Mouse (Mus musculus): ENCODE data around the gene Pigs.

Pigs gene

GRCm38 (mm10) chr11:78341702-78342101 lies 13.5 kb downstream of the Pigs start:
- no peak for DNase-seq

GRCm38 (mm10) chr11:78343381-78344327 lies 15.4 kb downstream of the Pigs start, which contains the start of gene Unc119:
TSS of gene Unc119 (plus strand) at chr11:78343482.
- peak; percentile 87 to 91 for DNase-seq

GRCm38 (mm10) chr11:78344328-78344889 lies 16.2 kb downstream of the Pigs start:
- DNase-seq = no peak

GRCm38 (mm10) chr11:78344890-78345715 lies 16.9 kb downstream of the Pigs start:
- peak; percentile 74 to 77 for DNase-seq

- peak in 1 of 2 experiments; percentile 12 for DNase-seq
Observed at GRCm38 (mm10) chr11:78345801-78346200, 17.6 kb downstream of the Pigs start.

GRCm38 (mm10) chr11:78346326-78347069 lies 18.3 kb downstream of the Pigs start:
- no peak for DNase-seq

- peak; percentile 88 for DNase-seq
Observed at GRCm38 (mm10) chr11:78347070-78347754, 19.0 kb downstream of the Pigs start.

GRCm38 (mm10) chr11:78347908-78348307 lies 19.7 kb downstream of the Pigs start:
- DNase-seq = no peak

GRCm38 (mm10) chr11:78348474-78348873 lies 20.3 kb downstream of the Pigs start:
- no peak for DNase-seq

GRCm38 (mm10) chr11:78349441-78350358 lies 21.5 kb downstream of the Pigs start:
- DNase-seq = peak in 1 of 2 experiments; percentile 46

- DNase-seq = no peak
Observed at GRCm38 (mm10) chr11:78353081-78353480, 24.9 kb downstream of the Pigs start.

- DNase-seq = no peak
Observed at GRCm38 (mm10) chr11:78354905-78355304, 26.7 kb downstream of the Pigs start.

GRCm38 (mm10) chr11:78355471-78356238 lies 27.4 kb downstream of the Pigs start:
- DNase-seq = peak; percentile 86 to 87

- DNase-seq = peak; percentile 66 to 68
Observed at GRCm38 (mm10) chr11:78358330-78359007, 30.3 kb downstream of the Pigs start.

- DNase-seq = peak; percentile 91 to 93
Observed at GRCm38 (mm10) chr11:78360125-78360788, 32.0 kb downstream of the Pigs start.

- DNase-seq = no peak
Observed at GRCm38 (mm10) chr11:78360789-78361131, 32.5 kb downstream of the Pigs start.

- DNase-seq = peak; percentile 60 to 70
Observed at GRCm38 (mm10) chr11:78363309-78364007, 35.2 kb downstream of the Pigs start.

- DNase-seq = peak in 1 of 2 experiments; percentile 53
Observed at GRCm38 (mm10) chr11:78364103-78364502, 35.9 kb downstream of the Pigs start.
